Mouse (Mus musculus): ENCODE measurements around the gene Slc47a2. TPM values are rescaled to one million over a fixed set of nuclear protein-coding genes. Genes with fewer than 3 reads are reported as not detected.

Slc47a2 gene
- polyA plus RNA-seq (2012; rRNA removed), result 0.19 and 0.24 TPM in 2 replicates

GRCm38 (mm10) chr11:61342505-61343420, at the start of gene Slc47a2:
Gene Slc47a2 (minus strand): TSS chr11:61342860.

GRCm38 (mm10) chr11:61377881-61378613, 35.4 kb upstream of the Slc47a2 start, which contains the start of gene Slc47a1:
Gene Slc47a1 (minus strand): TSS chr11:61378345.

GRCm38 (mm10) chr11:61266551-61267533, 75.8 kb downstream of the Slc47a2 start, which contains the start of gene Aldh3a2:
Gene Aldh3a2 (minus strand): TSS chr11:61267464.

Other genes starting within 250 kb of the Slc47a2 start
- 1.4 and 1.9 TPM in 2 replicates for gene Tnfrsf13b, start 216.1 kb downstream of the Slc47a2 start, polyA plus RNA-seq (2012; rRNA removed)
- 339 and 395 TPM in 2 replicates for gene Usp22, start 167.8 kb downstream of the Slc47a2 start, polyA plus RNA-seq (2012; rRNA removed)
- gene Aldh3a1, start 135.3 kb downstream of the Slc47a2 start, polyA plus RNA-seq (2012; rRNA removed), result 0.41 and 0.57 TPM in 2 replicates
- 38.1 and 39.3 TPM in 2 replicates for gene Aldh3a2, start 75.4 kb downstream of the Slc47a2 start, polyA plus RNA-seq (2012; rRNA removed)
- gene Slc47a1, start 35.5 kb upstream of the Slc47a2 start, polyA plus RNA-seq (2012; rRNA removed), result 0.45 and 1.7 TPM in 2 replicates
- gene Rnf112, start 111.3 kb upstream of the Slc47a2 start, polyA plus RNA-seq (2012; rRNA removed), result 177 and 181 TPM in 2 replicates
- 31.6 and 64.5 TPM in 2 replicates for gene Mfap4, start 142.6 kb upstream of the Slc47a2 start, polyA plus RNA-seq (2012; rRNA removed)
- gene Mapk7, start 151.5 kb upstream of the Slc47a2 start, polyA plus RNA-seq (2012; rRNA removed), result 94.7 and 104 TPM in 2 replicates
- gene B9d1, start 162.3 kb upstream of the Slc47a2 start, polyA plus RNA-seq (2012; rRNA removed), result 36.9 and 39.8 TPM in 2 replicates
- gene Epn2, start 236.8 kb upstream of the Slc47a2 start, polyA plus RNA-seq (2012; rRNA removed), result 89.6 and 98.4 TPM in 2 replicates

All from central nervous system, embryonic 18 days (tissue).